Mouse (Mus musculus): ENCODE data around the gene Jmjd1c.

DNA sequence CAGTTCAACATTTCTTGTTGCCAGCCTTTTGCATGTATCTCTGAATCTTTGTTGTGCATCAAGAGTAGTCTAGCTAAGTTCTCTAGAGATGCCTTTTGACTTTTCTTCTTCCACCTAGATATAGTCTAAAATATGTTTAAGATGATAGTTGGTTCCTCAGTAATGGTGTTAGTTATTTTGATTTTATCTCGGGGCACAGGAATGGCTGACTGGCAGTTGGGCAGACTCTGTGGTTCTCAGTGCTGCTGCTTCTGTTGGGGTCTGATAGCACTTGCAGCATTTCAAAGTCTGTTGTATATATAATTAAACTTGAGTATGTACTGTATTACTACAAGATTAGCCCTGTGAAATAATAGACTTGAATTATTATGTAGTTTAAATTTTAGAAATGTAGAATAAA is 87.2 kb downstream of the Jmjd1c start:
- TF ChIP-seq CTCF (IDR thresholded peaks at IDR 0.05; ENCODE audit: extremely low read depth, insufficient read length, insufficient replicate concordance, low read depth, low read length) (no peak), POLR2A (IDR thresholded peaks at IDR 0.05; ENCODE audit: low read depth, low read length) (no peak)

Measured in small intestine, adult 2 months (tissue).